Mouse (Mus musculus) midbrain, embryonic 11.5 days (tissue): Measurements from ENCODE around the gene Slc1a2. TPM values are rescaled to one million over a fixed set of nuclear protein-coding genes. Genes with fewer than 3 reads are reported as not detected.

Source experiments
- ATAC-seq: fragments of 200-750 bp; cut with Nextera tagmentation; 2 replicates; pipeline ENCODE4 v1.8.0; 2017; ENCODE audit warnings: moderate TSS enrichment, moderate library complexity; ENCODE audit not compliant: low FRiP score
- DNase-seq: peaks from one replicate; pipeline ENCODE4 v3.0.0; 2015; ENCODE audit warnings: low spot score; ENCODE audit errors: missing footprints
- H3K27ac ChIP-seq: fragments of 300-500 bp; sonication (generic); 2 replicates; pipeline ENCODE4 v1.5.1; 2014; ENCODE audit warnings: low read depth, low read length
- H3K27me3 ChIP-seq: fragments of 300-500 bp; sonication (generic); 2 replicates; pipeline ENCODE4 v1.6.1; 2014; ENCODE audit warnings: mild to moderate bottlenecking, low read length, moderate library complexity, mixed read lengths; ENCODE audit not compliant: control insufficient read depth, insufficient read depth
- H3K36me3 ChIP-seq: fragments of 300-500 bp; sonication (generic); 2 replicates; pipeline ENCODE4 v1.6.1; 2014; ENCODE audit warnings: mild to moderate bottlenecking, low read length, moderate library complexity, mixed read lengths; ENCODE audit not compliant: control insufficient read depth, insufficient read depth
- H3K4me1 ChIP-seq: fragments of 300-500 bp; sonication (generic); 2 replicates; pipeline ENCODE4 v1.6.1; 2014; ENCODE audit warnings: low read length; ENCODE audit not compliant: control insufficient read depth, insufficient read depth
- H3K4me2 ChIP-seq: fragments of 300-500 bp; sonication (generic); 2 replicates; pipeline ENCODE4 v1.6.1; 2014; ENCODE audit warnings: mild to moderate bottlenecking, moderate library complexity
- H3K4me3 ChIP-seq: fragments of 300-500 bp; sonication (generic); 2 replicates; pipeline ENCODE4 v1.5.1; 2014; ENCODE audit warnings: low read depth, low read length
- H3K9ac ChIP-seq: fragments of 300-500 bp; sonication (generic); 2 replicates; pipeline ENCODE4 v1.6.1; 2014; ENCODE audit warnings: low read length
- H3K9me3 ChIP-seq: fragments of 300-500 bp; sonication (generic); 2 replicates; pipeline ENCODE4 v1.6.1; 2016; ENCODE audit warnings: low read length; ENCODE audit not compliant: control insufficient read depth
- WGBS: fragments of 180-500 bp; shearing (Covaris S2); extraction: QIAGEN DNeasy Blood & Tissue Kit; methylation state at CpG from one replicate; pipeline ENCODE4 v1.1.7; 2014; 5-methylcytosine and 5-hydroxymethylcytosine counted together
- polyA plus RNA-seq: library from polyadenylated mRNA; unstranded; fragments of >200 nt; fragmentation: Nextera tagmentation; extraction: Ambion mirVana; gene quantifications from 2 replicates; pipeline ENCODE4 v1.2.1, GENCODE M21; 2014

Slc1a2 gene
- polyA plus RNA-seq, 1 experiment from 2014 or later, result 15.7 TPM

- DNase-seq, result no peak
- Histone ChIP-seq H3K4me2 (no peak overlapping the region), H3K36me3 (no peaks in the 10 kb centered on the region), H3K27ac (no peak overlapping the region), H3K4me3 (no peak overlapping the region), H3K4me1 (no peaks in the 10 kb centered on the region), H3K27me3 (no peaks in the 10 kb centered on the region), H3K9me3 (no peaks in the 10 kb centered on the region), H3K9ac (no peak overlapping the region)
- 85% methylated on average over 7 of the region's 7 CpGs for WGBS
- ATAC-seq, result no peak
These were observed 54.5 kb downstream of the Slc1a2 start for GRCm38 (mm10) chr2:102712678-102713628.

GRCm38 (mm10) chr2:102714320-102714719, 55.9 kb downstream of the Slc1a2 start:
- no peaks in the 10 kb centered on the region for H3K9me3 ChIP-seq
- 67% methylated on average over 2 of the region's 2 CpGs for WGBS
- no peaks in the 10 kb centered on the region for H3K27me3 ChIP-seq
- ATAC-seq (no peak), DNase-seq (no peak)
- H3K9ac ChIP-seq, result no peak overlapping the region
- no peak overlapping the region for H3K27ac ChIP-seq
- no peak overlapping the region for H3K4me2 ChIP-seq
- H3K4me3 ChIP-seq, result no peak overlapping the region
- no peaks in the 10 kb centered on the region for H3K36me3 ChIP-seq
- H3K4me1 ChIP-seq, result no peaks in the 10 kb centered on the region

- ATAC-seq (no peak), DNase-seq (no peak)
- no peaks in the 10 kb centered on the region for H3K36me3 ChIP-seq
These were observed 57.3 kb downstream of the Slc1a2 start for GRCm38 (mm10) chr2:102715754-102716153.

GRCm38 (mm10) chr2:102721859-102722258, 63.4 kb downstream of the Slc1a2 start:
- Histone ChIP-seq H3K4me3 (no peak overlapping the region), H3K4me1 (no peaks in the 10 kb centered on the region), H3K27ac (no peak overlapping the region), H3K9me3 (no peaks in the 10 kb centered on the region), H3K9ac (no peak overlapping the region), H3K27me3 (no peaks in the 10 kb centered on the region), H3K4me2 (no peak overlapping the region), H3K36me3 (no peaks in the 10 kb centered on the region)
- DNase-seq (no peak), ATAC-seq (no peak)
- 74% methylated on average over 2 of the region's 2 CpGs for WGBS

More at GRCm38 (mm10) chr2:102715754-102716153, 57.3 kb downstream of the Slc1a2 start:
- no peaks in the 10 kb centered on the region for H3K4me1 ChIP-seq
- H3K4me2 ChIP-seq, result no peak overlapping the region
- H3K27me3 ChIP-seq, result no peaks in the 10 kb centered on the region
- WGBS, result 68% methylated on average over 1 of the region's 1 CpGs
- no peak overlapping the region for H3K27ac ChIP-seq
- H3K9me3 ChIP-seq, result no peaks in the 10 kb centered on the region
- H3K9ac ChIP-seq, result no peak overlapping the region
- H3K4me3 ChIP-seq, result no peak overlapping the region

GRCm38 (mm10) chr2:102725054-102725453, 66.6 kb downstream of the Slc1a2 start:
- DNase-seq (no peak), ATAC-seq (no peak)
- H3K27ac ChIP-seq, result no peak overlapping the region
- WGBS, result 91% methylated on average over 3 of the region's 3 CpGs
- H3K4me3 ChIP-seq, result no peak overlapping the region
- H3K9me3 ChIP-seq, result no peaks in the 10 kb centered on the region
- H3K4me1 ChIP-seq, result no peaks in the 10 kb centered on the region
- no peaks in the 10 kb centered on the region for H3K27me3 ChIP-seq
- H3K4me2 ChIP-seq, result no peak overlapping the region
- H3K36me3 ChIP-seq, result no peaks in the 10 kb centered on the region
- H3K9ac ChIP-seq, result no peak overlapping the region

GRCm38 (mm10) chr2:102730386-102730785, 71.9 kb downstream of the Slc1a2 start:
- Histone ChIP-seq H3K27me3 (no peaks in the 10 kb centered on the region), H3K27ac (no peak overlapping the region), H3K36me3 (no peaks in the 10 kb centered on the region), H3K4me3 (no peak overlapping the region), H3K4me1 (peaks cover 4% of the 10 kb centered on the region; the same call in 1 of the 2 replicates), H3K9me3 (no peaks in the 10 kb centered on the region), H3K9ac (no peak overlapping the region), H3K4me2 (no peak overlapping the region)
- DNase-seq (no peak), ATAC-seq (no peak)
- WGBS, result 74% methylated on average over 5 of the region's 5 CpGs

- no peak for ATAC-seq
These were observed 72.3 kb downstream of the Slc1a2 start for GRCm38 (mm10) chr2:102730788-102731187.

GRCm38 (mm10) chr2:102733128-102733527, 74.7 kb downstream of the Slc1a2 start:
- H3K27me3 ChIP-seq, result no peaks in the 10 kb centered on the region
- H3K4me3 ChIP-seq, result no peak overlapping the region
- no peaks in the 10 kb centered on the region for H3K9me3 ChIP-seq
- ATAC-seq (no peak), DNase-seq (no peak)
- no peak overlapping the region for H3K4me2 ChIP-seq
- 95% methylated on average over 4 of the region's 4 CpGs for WGBS
- peaks cover 4% of the 10 kb centered on the region; the same call in 1 of the 2 replicates for H3K4me1 ChIP-seq
- H3K27ac ChIP-seq, result no peak overlapping the region
- no peak overlapping the region for H3K9ac ChIP-seq
- no peaks in the 10 kb centered on the region for H3K36me3 ChIP-seq

More at GRCm38 (mm10) chr2:102730788-102731187, 72.3 kb downstream of the Slc1a2 start:
- no peak for DNase-seq
- no peak overlapping the region for H3K27ac ChIP-seq
- no peaks in the 10 kb centered on the region for H3K27me3 ChIP-seq
- 84% methylated on average over 8 of the region's 8 CpGs for WGBS
- no peaks in the 10 kb centered on the region for H3K9me3 ChIP-seq
- no peak overlapping the region for H3K4me2 ChIP-seq
- H3K9ac ChIP-seq, result no peak overlapping the region
- H3K4me1 ChIP-seq, result peaks cover 4% of the 10 kb centered on the region; the same call in 1 of the 2 replicates
- H3K4me3 ChIP-seq, result no peak overlapping the region
- H3K36me3 ChIP-seq, result no peaks in the 10 kb centered on the region

GRCm38 (mm10) chr2:102734055-102734454, 75.6 kb downstream of the Slc1a2 start:
- 86% methylated on average over 3 of the region's 3 CpGs for WGBS
- ATAC-seq, result no peak

More at GRCm38 (mm10) chr2:102734055-102734454, 75.6 kb downstream of the Slc1a2 start:
- H3K4me1 ChIP-seq, result peaks cover 4% of the 10 kb centered on the region; the same call in 1 of the 2 replicates
- H3K27ac ChIP-seq, result no peak overlapping the region
- no peaks in the 10 kb centered on the region for H3K27me3 ChIP-seq
- no peak overlapping the region for H3K4me2 ChIP-seq
- DNase-seq, result no peak
- H3K9ac ChIP-seq, result no peak overlapping the region
- no peaks in the 10 kb centered on the region for H3K9me3 ChIP-seq
- no peaks in the 10 kb centered on the region for H3K36me3 ChIP-seq
- no peak overlapping the region for H3K4me3 ChIP-seq
